Mouse (Mus musculus): ENCODE results near the gene Zbtb16. TPM values are rescaled to one million over a fixed set of nuclear protein-coding genes. Genes with fewer than 3 reads are reported as not detected.

Zbtb16 gene
- polyA plus RNA-seq, 1 experiment = not detected

DNA sequence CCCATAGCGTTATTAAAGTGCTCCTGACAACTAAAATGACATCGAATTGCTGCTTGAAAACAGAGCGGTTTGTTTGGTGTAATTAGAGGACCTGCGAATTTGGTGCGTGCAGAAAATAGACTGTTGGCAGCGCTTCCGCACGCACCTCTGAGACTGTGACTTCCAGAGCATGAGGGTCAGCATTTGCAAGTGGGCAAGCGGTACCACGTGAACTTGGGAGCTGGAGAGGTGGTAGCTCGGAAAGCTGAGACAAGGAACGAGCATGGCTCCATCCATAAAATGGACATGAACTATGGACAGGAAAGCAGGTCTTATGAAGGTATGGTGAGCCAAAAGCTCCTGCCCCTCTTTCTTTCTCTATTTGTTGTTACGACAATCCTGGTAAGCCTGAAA, 107.3 kb downstream of the Zbtb16 start:
- no peaks in the 10 kb centered on the region; the same call in 1 of the 2 replicates for H3K4me1 ChIP-seq (ENCODE audit: control insufficient read depth, insufficient read depth, low read length)
- H3K4me3 ChIP-seq (ENCODE audit: insufficient read depth, low read length) = no peak overlapping the region
- no peak for TF ChIP-seq CTCF (IDR thresholded peaks at IDR 0.05; ENCODE audit: borderline replicate concordance, insufficient read depth, low read length)
- no peak for TF ChIP-seq POLR2A (IDR thresholded peaks at IDR 0.05; ENCODE audit: low read depth, low read length)
- no peak overlapping the region for H3K27ac ChIP-seq (ENCODE audit: insufficient read depth, low read length)

DNA sequence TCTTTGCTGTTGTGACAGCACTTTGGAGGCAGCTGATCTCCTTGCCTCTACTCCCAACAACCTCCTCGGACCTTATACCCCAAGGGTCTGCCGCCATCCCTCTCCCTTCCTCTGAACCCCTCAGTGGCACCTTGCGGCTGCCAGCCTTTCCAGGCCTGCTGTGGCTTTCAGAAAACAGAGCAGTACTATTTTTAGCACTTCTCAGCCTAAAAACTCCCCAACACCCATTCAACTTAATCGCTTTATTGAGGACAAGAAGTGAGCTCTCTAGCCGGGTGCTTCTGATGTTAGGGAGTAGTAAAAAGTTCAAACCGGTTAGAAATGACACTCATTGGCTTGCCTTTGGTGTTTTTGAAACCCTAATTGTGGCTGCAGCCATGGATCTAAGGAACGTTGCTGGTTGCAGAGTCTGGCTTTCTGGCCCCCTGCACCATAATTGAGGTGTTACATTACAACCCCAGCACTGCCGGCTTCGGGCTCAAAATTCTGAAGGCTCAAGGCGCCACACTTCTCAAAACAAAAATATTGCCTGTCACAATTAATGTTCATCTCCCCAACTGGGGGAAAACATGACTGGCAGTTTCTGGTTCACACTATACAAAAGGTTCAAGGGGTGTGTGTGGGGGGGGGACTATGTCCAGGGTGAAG, 107.8 kb downstream of the Zbtb16 start:
- no peak for TF ChIP-seq POLR2A (IDR thresholded peaks at IDR 0.05; ENCODE audit: low read depth, low read length)
- TF ChIP-seq CTCF (IDR thresholded peaks at IDR 0.05; ENCODE audit: borderline replicate concordance, insufficient read depth, low read length) = no peak
- H3K4me3 ChIP-seq (ENCODE audit: insufficient read depth, low read length) = no peak overlapping the region
- no peak overlapping the region for H3K27ac ChIP-seq (ENCODE audit: insufficient read depth, low read length)
- no peaks in the 10 kb centered on the region; the same call in 1 of the 2 replicates for H3K4me1 ChIP-seq (ENCODE audit: control insufficient read depth, insufficient read depth, low read length)

DNA sequence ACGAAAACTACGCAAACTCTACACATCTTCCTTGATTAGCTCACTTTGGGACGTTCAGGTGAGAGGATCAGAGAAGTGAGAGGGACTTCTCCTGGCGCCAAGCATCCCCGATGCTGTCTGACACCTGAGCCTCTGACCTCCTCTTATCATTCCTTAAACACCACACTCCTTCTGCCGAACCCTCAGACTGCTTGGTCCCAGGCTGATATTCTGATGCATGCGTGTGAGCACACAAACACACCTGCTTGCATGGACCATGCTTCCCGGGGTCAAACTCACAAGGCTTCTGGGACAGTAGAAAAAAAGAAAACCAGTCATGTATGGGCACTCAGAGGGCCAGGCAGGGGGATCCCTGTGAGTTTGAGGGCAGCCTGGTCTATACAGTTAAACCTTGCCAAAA, 109.7 kb downstream of the Zbtb16 start:
- no peak overlapping the region for H3K4me3 ChIP-seq (ENCODE audit: insufficient read depth, low read length)
- H3K4me1 ChIP-seq (ENCODE audit: control insufficient read depth, insufficient read depth, low read length) = no peaks in the 10 kb centered on the region
- TF ChIP-seq CTCF (IDR thresholded peaks at IDR 0.05; ENCODE audit: borderline replicate concordance, insufficient read depth, low read length) = no peak
- no peak for TF ChIP-seq POLR2A (IDR thresholded peaks at IDR 0.05; ENCODE audit: low read depth, low read length)
- no peak overlapping the region for H3K27ac ChIP-seq (ENCODE audit: insufficient read depth, low read length)

DNA sequence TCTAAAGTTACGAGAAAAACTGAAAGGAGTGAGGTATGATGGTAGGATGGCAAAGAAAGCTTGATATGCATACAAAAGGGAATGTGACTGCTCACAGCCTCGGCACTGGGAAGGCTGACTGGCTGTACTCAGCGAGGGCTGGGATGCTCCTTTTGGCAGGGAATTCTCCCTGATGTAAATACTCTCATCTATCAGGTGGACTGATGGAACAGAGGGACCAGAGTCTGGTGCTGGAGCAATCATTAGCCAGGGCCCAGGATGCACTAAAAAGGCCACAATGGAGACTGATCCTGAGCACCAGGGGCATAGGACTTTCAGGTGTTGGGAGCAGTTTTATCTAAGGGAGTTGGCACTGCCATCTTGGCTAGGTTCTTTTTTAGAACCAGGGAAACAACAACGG, 110.1 kb downstream of the Zbtb16 start:
- TF ChIP-seq POLR2A (IDR thresholded peaks at IDR 0.05; ENCODE audit: low read depth, low read length) (no peak), CTCF (IDR thresholded peaks at IDR 0.05; ENCODE audit: borderline replicate concordance, insufficient read depth, low read length) (no peak)
- Histone ChIP-seq H3K4me1 (ENCODE audit: control insufficient read depth, insufficient read depth, low read length) (no peaks in the 10 kb centered on the region), H3K27ac (ENCODE audit: insufficient read depth, low read length) (no peak overlapping the region), H3K4me3 (ENCODE audit: insufficient read depth, low read length) (no peak overlapping the region)

DNA sequence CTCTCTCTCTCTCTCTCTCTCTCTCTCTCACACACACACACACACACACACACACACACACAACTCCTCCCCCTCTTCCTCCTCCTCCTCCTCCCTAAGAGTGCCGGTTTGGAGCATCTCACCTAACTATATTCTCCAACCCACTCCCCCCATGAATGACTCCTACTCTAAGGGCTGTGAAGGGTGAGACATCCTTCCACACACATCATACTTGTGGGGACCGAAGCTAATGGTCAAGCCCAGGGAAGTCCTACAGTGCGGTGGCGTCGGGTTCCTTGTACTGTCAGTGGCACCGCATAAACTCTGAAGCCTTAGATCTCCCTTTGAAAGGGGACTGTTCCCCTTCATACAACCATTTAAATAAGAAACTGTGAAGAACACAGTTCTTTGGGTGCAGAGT, 110.9 kb downstream of the Zbtb16 start:
- H3K4me1 ChIP-seq (ENCODE audit: control insufficient read depth, insufficient read depth, low read length) = no peaks in the 10 kb centered on the region
- H3K27ac ChIP-seq (ENCODE audit: insufficient read depth, low read length) = no peak overlapping the region
- TF ChIP-seq POLR2A (IDR thresholded peaks at IDR 0.05; ENCODE audit: low read depth, low read length) (no peak), CTCF (IDR thresholded peaks at IDR 0.05; ENCODE audit: borderline replicate concordance, insufficient read depth, low read length) (no peak)

DNA sequence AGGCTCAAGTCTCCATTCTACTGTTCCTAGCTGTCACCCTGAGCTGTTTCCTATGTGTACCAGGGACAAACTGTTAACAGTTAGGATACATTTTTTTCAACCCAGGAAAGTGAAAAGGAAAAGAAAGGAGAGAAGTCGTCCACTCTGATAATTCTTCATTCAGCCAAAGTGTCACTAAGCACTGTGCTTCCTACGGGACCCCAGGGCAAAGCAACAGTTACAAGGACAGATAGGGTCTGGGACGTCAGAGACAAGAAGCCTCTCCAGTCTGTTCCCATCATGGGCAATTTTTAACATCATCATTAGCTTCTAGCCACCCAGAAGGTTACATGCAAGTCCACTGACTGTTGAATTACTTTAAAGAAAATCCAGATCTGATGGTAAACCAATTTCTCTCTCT, 111.3 kb downstream of the Zbtb16 start:
- Histone ChIP-seq H3K4me1 (ENCODE audit: control insufficient read depth, insufficient read depth, low read length) (no peaks in the 10 kb centered on the region), H3K27ac (ENCODE audit: insufficient read depth, low read length) (no peak overlapping the region), H3K4me3 (ENCODE audit: insufficient read depth, low read length) (no peak overlapping the region)
- TF ChIP-seq POLR2A (IDR thresholded peaks at IDR 0.05; ENCODE audit: low read depth, low read length) (no peak), CTCF (IDR thresholded peaks at IDR 0.05; ENCODE audit: borderline replicate concordance, insufficient read depth, low read length) (no peak)

More for the DNA sequence above, 110.9 kb downstream of the Zbtb16 start:
- H3K4me3 ChIP-seq (ENCODE audit: insufficient read depth, low read length) = no peak overlapping the region

DNA sequence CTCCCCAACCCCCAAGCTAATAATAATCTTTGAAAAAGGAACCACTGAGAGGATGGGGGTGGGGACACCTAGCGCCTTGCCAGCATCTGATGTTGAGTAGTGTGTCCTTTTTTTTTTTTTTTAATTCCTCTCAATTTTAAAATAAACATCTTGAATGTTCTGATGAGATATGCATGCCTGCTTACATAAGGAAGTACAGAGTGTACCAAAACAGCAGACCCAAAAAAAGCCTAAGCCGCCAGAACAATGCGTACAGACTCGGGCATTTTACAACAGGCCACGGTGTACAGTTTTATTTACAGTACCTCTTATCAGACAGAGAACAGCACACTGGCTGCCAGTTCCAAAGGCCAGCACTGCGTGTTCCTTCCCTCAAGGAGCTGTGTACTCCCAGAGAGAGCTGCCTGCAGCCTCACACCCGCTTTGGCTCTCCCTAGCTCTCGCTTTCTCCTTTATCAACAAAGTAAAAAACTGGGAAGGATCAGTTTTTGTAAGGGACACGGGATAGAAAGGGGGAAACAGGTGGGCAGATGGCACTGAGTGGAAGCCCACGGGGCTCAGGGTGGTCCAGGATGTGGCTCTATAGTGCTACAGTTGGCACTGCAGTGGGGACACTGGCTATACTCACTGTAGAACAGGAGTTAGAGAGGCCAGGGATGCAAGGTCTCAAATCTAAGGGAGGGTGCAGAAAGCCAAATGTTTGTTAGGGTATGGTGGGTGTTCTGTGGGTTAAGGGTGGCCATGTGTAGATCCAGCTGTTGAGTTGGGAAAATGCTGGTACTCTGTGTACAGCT, 112.3 kb downstream of the Zbtb16 start:
- Histone ChIP-seq H3K4me1 (ENCODE audit: control insufficient read depth, insufficient read depth, low read length) (no peaks in the 10 kb centered on the region), H3K4me3 (ENCODE audit: insufficient read depth, low read length) (no peak overlapping the region), H3K27ac (ENCODE audit: insufficient read depth, low read length) (no peak overlapping the region)
- TF ChIP-seq POLR2A (IDR thresholded peaks at IDR 0.05; ENCODE audit: low read depth, low read length) (no peak), CTCF (IDR thresholded peaks at IDR 0.05; ENCODE audit: borderline replicate concordance, insufficient read depth, low read length) (no peak)

DNA sequence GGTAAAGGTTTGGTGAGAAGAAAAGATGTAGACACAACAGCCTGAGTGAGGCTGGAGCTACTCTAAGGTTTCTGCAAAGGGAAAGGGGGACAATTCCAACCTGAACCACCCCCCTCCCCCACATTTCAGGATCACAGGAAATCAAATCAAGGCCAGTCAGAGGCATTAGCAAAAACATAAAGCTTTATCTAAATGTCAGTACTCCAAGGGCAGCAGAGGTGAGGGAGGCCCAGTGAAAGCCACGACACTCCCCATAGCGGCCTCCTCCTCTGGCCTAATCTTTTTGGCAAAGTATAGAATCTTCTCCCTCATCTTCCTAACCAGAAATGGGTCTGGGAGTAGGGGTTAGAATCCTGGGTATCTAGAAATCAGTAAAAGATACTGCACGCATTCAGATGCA, 113.0 kb downstream of the Zbtb16 start:
- H3K27ac ChIP-seq (ENCODE audit: insufficient read depth, low read length) = no peak overlapping the region
- TF ChIP-seq CTCF (IDR thresholded peaks at IDR 0.05; ENCODE audit: borderline replicate concordance, insufficient read depth, low read length) = no peak
- no peak for TF ChIP-seq POLR2A (IDR thresholded peaks at IDR 0.05; ENCODE audit: low read depth, low read length)
- no peaks in the 10 kb centered on the region for H3K4me1 ChIP-seq (ENCODE audit: control insufficient read depth, insufficient read depth, low read length)
- no peak overlapping the region for H3K4me3 ChIP-seq (ENCODE audit: insufficient read depth, low read length)

DNA sequence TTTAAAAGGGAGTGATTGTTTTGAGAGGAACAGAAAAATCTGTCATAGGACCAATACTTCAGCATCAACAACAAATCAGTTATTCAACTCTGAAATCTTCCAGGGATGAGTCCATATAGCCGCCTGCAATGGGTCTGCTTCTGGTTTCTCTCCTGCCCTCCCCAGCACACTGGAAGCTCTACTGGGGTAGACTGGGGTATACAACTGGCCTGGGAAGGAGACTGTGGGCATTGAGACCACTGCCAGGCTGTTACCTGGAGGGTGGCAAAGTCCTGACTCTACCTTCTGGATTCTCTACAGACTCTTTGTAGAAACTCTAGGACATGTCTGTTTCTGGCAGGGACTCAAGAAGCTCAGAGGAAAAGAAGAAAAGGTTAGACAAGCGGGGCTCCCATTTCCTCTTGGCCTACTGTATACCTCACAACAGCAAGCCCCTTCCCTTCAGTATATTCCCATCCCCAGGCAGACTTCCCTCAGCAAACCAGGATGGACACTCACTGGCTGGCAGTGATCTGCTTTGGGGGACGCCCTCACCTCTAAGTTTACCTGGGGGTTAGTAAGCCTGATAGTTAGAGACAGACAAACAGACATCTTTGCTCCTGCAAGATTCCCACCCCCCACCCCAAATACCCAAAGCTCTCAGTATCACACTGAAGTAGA, 113.6 kb downstream of the Zbtb16 start:
- no peaks in the 10 kb centered on the region for H3K4me1 ChIP-seq (ENCODE audit: control insufficient read depth, insufficient read depth, low read length)
- H3K27ac ChIP-seq (ENCODE audit: insufficient read depth, low read length) = no peak overlapping the region
- TF ChIP-seq POLR2A (IDR thresholded peaks at IDR 0.05; ENCODE audit: low read depth, low read length) (no peak), CTCF (IDR thresholded peaks at IDR 0.05; ENCODE audit: borderline replicate concordance, insufficient read depth, low read length) (no peak)
- H3K4me3 ChIP-seq (ENCODE audit: insufficient read depth, low read length) = no peak overlapping the region

DNA sequence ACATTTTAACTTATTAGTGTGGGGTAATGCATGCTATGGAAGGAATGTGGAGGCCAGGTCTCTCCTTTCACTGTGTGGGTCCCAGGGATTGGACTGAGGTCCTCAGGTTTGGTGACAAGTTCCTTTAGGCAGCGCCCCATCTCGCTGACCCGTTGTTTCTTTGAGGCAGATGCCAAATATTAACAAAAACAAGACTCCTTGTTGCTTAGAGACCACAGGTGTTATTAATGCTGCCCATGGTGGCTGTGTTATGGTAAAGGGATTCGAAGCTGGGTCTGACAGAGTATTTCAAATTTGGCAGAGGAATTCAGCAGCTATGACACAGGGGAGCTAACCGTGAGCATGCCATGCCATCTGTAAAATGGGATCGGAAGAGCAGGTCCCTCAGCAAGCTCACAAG, 114.4 kb downstream of the Zbtb16 start:
- Histone ChIP-seq H3K4me1 (ENCODE audit: control insufficient read depth, insufficient read depth, low read length) (no peaks in the 10 kb centered on the region), H3K27ac (ENCODE audit: insufficient read depth, low read length) (no peak overlapping the region), H3K4me3 (ENCODE audit: insufficient read depth, low read length) (no peak overlapping the region)
- TF ChIP-seq POLR2A (IDR thresholded peaks at IDR 0.05; ENCODE audit: low read depth, low read length) = no peak
- no peak for TF ChIP-seq CTCF (IDR thresholded peaks at IDR 0.05; ENCODE audit: borderline replicate concordance, insufficient read depth, low read length)
